Mouse (Mus musculus): Measurements from ENCODE around the gene Rab4b.

DNA sequence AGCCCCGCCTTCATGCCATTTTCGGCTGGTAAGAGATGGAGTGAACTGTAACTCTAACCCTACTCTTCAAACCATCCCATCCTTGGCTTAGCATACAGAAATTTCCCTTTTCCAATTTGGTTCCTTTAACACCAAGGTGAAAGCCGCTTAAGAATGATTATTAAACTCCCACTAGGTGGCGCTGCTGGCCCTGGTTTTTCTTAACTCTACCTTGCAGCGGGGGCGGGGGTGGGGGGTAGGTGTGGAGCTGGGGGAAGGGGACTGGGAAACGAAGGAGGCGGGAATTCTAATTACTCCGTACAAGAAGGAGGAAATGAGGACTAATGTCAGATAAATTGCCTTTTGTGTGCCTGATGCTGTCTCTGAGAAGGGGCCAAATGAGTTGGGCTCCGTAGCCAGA, 46.1 kb downstream of the Rab4b start:
- TF ChIP-seq CTCF (IDR thresholded peaks at IDR 0.05; ENCODE audit: low read depth) (peak; percentile 62), EP300 (IDR thresholded peaks at IDR 0.05; ENCODE audit: low read depth) (no peak)

All from liver, postnatal 0 days (tissue).